Mouse (Mus musculus) megakaryocyte, embryonic 14.5 days (primary cell): ENCODE measurements around the gene Sema6b. TPM values are rescaled to one million over a fixed set of nuclear protein-coding genes. Genes with fewer than 3 reads are reported as not detected.

Experiments used
- H3K27me3 ChIP-seq: replicated peaks from 2 replicates; pipeline ENCODE3; 2012; ENCODE audit warnings: inconsistent platforms
- H3K36me3 ChIP-seq: replicated peaks from 2 replicates; pipeline ENCODE3; 2012; ENCODE audit warnings: low read length, inconsistent platforms, mixed read lengths
- H3K4me1 ChIP-seq: 2 replicates; pipeline ENCODE4 v1.6.1; 2012; ENCODE audit warnings: inconsistent platforms
- H3K4me3 ChIP-seq: replicated peaks from 2 replicates; pipeline ENCODE3; 2012; ENCODE audit warnings: moderate library complexity, mild to moderate bottlenecking, inconsistent platforms
- H3K9me3 ChIP-seq: 2 replicates; pipeline ENCODE4 v1.6.1; 2012; ENCODE audit warnings: inconsistent platforms
- FLI1 ChIP-seq: IDR thresholded peaks from 2 replicates; pipeline ENCODE4 v1.6.1; 2012; ENCODE audit warnings: low read length, inconsistent platforms, mixed read lengths
- GATA1 ChIP-seq: IDR thresholded peaks from 3 replicates; pipeline ENCODE4 v1.6.1; 2012; ENCODE audit warnings: mixed read lengths, low read length, inconsistent platforms, borderline replicate concordance
- polyA plus RNA-seq: library from polyadenylated mRNA; stranded (reverse); fragments of >175 nt; gene quantifications from 2 replicates; pipeline ENCODE4 v1.2.3, GENCODE M21; 2012; ENCODE audit warnings: low replicate concordance; ENCODE audit not compliant: insufficient read depth

Gene Sema6b
- polyA plus RNA-seq, 1 experiment: 19.4 TPM

DNA sequence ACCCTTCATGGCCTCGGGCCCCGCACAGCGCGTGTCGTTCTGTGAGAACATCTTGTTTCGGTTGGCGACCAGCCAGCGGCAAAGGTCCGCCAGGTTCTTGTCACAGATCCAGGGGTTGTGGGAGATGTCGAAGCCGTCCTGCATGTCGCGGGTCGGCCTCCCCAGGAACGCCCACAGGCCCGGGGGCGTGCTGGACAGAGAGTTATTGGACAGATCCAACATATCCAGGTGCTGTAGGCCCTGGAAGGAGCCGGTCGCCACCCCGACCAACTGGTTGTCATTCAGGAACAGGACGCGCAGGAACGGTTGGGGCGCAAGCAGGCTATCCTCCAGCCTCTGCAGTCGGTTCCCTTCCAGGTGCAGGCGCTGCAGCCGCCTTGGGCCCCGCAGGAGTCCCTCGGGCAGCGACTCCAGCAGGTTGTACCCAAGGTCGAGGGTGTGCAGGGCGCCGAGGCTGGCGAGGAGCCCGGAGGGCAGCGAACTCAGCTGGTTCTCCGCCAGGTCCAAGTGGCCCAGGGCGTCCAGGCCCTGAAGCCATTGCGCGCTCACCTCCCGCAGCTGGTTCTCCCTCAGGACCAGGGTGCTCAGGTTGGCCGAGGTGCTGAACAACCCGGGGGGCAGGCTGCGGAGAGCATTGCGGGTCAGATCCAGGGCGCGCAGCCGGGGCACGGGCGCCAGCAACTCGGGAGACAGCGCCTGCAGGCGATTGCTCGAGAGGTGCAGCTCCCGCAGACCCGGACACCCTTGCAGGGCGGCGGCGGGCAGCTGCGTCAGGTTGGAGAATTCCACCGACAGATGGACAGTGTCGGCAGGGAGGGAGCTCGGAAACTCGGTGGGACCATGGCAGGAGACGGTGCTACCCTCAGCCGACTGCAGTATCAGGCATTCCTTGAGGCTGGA is 19.9 kb downstream of the Sema6b start:
- TF ChIP-seq GATA1: no peak
- TF ChIP-seq FLI1: no peak
- Histone ChIP-seq H3K36me3 (peaks cover 29% of the 10 kb centered on the region), H3K9me3 (peaks cover 21% of the 10 kb centered on the region), H3K27me3 (peaks cover 68% of the 10 kb centered on the region), H3K4me3 (peak overlapping the region; percentile 83), H3K4me1 (peaks cover 51% of the 10 kb centered on the region)

DNA sequence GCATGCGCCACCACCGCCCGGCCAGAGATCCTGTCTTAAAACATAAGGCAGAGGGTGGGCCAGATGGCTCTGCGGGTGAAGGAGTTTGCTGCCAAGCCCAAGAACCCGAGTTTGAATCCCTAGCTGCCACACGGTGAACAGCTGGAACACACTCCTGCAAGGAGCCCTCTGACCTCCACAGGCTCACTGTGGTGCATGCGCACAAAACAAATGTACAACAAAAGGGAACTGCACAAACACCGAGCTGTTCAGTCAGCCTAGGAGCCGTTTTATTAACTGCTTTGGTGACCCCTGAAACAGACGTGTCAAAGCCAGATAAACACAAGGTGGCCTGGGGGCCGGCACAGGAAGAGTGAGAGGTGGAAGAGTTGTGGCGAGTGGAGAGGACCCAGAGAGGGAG is 20.7 kb downstream of the Sema6b start:
- H3K36me3 ChIP-seq: peaks cover 22% of the 10 kb centered on the region
- H3K4me3 ChIP-seq: peak overlapping the region; percentile 83
- H3K4me1 ChIP-seq: peaks cover 59% of the 10 kb centered on the region
- TF ChIP-seq GATA1 (no peak), FLI1 (no peak)
- H3K27me3 ChIP-seq: peaks cover 72% of the 10 kb centered on the region
- H3K9me3 ChIP-seq: peaks cover 21% of the 10 kb centered on the region

DNA sequence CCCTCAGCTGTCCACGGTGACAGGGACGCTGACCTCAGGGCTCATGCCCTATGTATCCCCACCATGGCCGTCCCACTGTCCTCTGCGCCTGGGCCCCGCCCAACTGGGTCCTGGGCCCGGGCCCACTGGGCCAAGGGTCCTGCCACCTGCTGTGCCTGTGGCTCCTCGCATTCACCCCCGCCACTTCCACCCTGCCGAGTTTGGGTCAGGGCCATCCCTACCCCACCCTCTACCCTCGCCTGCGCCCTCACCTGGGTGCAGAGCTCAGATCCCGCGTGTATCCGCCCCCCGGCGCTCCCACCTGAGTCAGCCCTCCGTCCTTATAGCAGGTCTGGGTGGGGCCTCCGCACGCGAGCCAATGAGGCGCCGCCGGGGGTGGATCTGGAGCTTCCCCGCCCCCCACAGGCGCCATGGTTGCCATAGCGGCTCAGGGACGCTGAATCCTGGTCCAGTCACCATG is 22.9 kb downstream of the Sema6b start, which contains the start of gene Plin5:
Plin5 (minus strand) TSS at position 346 of the 460 bp plus-strand sequence.
- TF ChIP-seq FLI1 (no peak), GATA1 (no peak)
- Histone ChIP-seq H3K4me3 (peak within 1 kb of the TSS; percentile 86), H3K36me3 (peaks cover 9% of the 10 kb centered on the region), H3K4me1 (peaks cover 76% of the 10 kb centered on the region), H3K9me3 (peaks cover 7% of the 10 kb centered on the region), H3K27me3 (peaks cover 67% of the 10 kb centered on the region)

DNA sequence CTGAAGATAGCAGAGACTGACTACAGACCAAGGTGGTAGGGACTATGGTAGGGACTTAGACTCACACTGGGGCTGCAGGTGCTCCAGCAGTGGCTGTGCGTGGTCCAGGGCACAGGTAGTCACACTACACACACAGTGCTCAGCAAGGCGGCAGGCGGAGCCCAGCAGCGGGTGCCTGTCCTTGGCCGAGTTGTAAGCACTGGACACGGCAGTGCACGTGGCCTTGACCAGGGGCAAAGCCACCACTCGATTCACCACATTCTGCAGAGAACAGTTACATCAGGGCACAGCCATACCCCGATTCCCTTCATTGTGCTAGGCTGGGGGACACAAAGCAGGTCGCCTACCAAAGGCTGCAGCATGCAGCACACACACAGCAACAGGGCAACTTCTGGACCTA is 23.9 kb downstream of the Sema6b start:
- Histone ChIP-seq H3K36me3 (peaks cover 13% of the 10 kb centered on the region), H3K4me1 (peaks cover 67% of the 10 kb centered on the region), H3K27me3 (peaks cover 57% of the 10 kb centered on the region), H3K9me3 (no peaks in the 10 kb centered on the region), H3K4me3 (no peak overlapping the region)
- TF ChIP-seq GATA1: no peak

DNA sequence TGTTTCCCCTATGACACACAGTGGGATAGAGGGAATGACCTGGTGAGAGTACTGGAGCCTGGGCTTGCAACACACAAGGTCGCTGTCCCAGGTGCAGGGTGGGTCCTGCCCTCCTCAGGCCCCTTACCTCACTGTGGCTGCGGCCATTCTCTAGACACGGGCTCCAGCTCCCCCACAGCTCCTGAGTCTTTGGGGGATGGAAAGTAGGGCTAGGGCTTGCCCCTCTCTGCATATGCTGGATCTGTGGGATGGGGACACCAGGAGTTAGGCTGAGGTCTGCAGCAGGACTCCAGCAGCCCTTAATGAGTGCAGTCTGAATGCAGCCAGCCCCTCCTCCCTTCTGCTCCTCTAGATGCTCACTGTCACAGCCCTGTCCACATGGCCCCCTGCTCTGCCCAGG is 27.4 kb downstream of the Sema6b start:
- Histone ChIP-seq H3K27me3 (peaks cover 26% of the 10 kb centered on the region), H3K36me3 (peaks cover 43% of the 10 kb centered on the region), H3K9me3 (no peaks in the 10 kb centered on the region), H3K4me3 (peak overlapping the region; percentile 47), H3K4me1 (peaks cover 36% of the 10 kb centered on the region)
- TF ChIP-seq GATA1 (no peak), FLI1 (no peak)

DNA sequence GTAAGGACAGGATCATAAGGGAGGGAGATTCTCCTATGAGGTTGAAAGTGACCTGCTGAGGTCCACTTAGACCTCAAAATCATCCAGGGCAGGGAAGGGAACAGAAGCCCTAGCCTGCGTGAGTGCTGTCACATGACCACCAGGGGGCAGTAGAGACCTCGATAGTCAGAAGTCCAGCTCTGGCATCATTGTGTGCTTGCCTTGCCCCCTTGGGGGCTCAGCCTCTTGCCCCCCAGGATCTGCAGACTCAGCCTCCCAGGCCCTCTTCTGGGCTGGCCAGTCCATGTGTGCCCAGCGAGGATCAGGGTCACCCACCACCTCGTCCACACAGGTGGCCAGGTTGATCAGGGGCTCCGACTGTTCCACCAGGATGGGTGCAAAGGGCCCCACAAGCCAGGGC is 28.3 kb downstream of the Sema6b start:
- Histone ChIP-seq H3K4me3 (no peak overlapping the region), H3K4me1 (peaks cover 28% of the 10 kb centered on the region), H3K36me3 (peaks cover 52% of the 10 kb centered on the region), H3K27me3 (peaks cover 20% of the 10 kb centered on the region), H3K9me3 (no peaks in the 10 kb centered on the region)
- no peak for TF ChIP-seq GATA1
- TF ChIP-seq FLI1: no peak

DNA sequence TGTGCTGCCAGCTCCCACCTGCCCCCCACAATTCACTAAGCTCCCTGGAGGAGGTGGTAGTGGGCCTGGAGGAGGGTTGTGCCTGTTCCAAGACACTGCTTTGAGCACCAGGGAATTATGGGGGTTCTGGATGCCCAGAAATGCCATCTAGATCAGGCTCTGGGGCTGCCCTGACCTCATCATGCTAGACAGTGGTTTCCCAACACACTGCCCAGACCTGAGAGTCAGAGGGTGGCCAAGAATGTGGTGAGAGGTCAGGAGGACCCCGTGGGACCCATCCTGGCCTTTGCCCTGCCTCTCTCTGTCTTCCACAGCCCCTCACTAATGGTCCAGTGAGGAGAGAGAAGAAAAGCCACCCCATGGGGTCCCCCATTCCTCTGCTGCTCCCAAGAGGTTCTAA is 29.1 kb downstream of the Sema6b start:
- peaks cover 53% of the 10 kb centered on the region for H3K36me3 ChIP-seq
- H3K27me3 ChIP-seq: peaks cover 11% of the 10 kb centered on the region
- H3K4me1 ChIP-seq: peaks cover 24% of the 10 kb centered on the region
- H3K4me3 ChIP-seq: no peak overlapping the region
- no peaks in the 10 kb centered on the region for H3K9me3 ChIP-seq
- TF ChIP-seq GATA1 (no peak), FLI1 (no peak)

DNA sequence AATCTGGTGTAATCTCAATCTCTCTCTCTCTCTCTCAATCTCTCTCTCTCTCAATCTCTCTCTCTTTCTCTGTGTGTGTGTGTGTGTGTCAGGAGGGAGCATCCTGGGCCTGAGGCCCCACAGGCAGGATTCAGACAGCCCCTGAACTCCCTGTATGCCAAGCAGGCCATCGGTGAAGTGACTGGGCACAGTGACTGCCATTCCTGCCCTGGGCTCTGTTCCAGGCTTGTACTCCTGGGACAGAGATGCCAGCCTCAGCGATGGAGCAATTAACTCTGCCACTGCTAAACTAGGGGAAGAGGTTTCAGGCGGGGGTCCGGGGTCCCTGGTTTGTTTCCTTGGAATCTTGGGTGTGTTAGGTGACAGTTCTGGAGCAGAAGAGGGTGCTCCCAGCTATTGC is 29.6 kb downstream of the Sema6b start:
- Histone ChIP-seq H3K27me3 (peaks cover 7% of the 10 kb centered on the region), H3K9me3 (no peaks in the 10 kb centered on the region), H3K4me3 (no peak overlapping the region), H3K36me3 (peaks cover 53% of the 10 kb centered on the region), H3K4me1 (peaks cover 24% of the 10 kb centered on the region)
- TF ChIP-seq FLI1: no peak
- no peak for TF ChIP-seq GATA1

DNA sequence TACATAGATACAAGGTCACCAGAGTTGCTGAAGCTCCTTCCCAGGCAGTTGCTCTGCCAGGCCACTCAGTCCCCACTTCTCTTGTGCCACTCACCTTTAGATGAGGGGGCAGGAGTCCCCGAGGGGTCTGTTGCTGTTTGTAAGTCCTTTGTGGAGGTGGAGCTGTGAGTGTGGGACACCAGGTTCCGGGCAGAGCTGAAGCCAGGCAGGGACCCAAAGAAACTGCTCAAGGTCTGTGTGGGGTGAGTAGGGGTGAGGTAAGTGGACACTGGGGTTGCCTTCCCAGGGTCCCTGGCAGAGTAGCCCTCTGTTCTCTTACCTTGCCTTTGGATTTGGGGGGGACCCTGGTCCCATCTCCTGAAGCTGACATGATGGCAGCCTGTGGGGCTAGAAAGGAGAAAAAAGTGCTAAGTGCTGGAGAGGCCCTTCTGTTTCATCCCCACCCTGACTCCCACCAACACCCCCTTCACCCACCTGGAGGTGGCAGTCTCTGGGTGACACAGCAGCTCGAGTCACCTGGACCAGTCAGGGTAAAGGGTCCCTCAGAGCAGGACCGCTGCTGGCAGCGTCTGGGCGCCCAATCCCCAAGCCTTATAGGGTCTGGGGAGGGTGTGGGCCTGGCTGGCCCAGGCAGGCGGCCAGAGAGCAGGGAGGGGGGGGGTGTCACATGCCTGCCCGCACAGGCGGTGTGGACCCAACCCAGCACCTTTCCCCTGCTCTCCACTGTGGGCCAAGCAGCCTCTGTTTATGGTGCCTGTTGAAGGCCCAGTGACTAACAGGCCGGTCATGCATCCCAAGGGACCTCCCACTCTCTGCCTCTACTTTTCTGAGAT is 30.7 kb downstream of the Sema6b start, which contains the start of gene Plin4:
Plin4 (minus strand) TSS at position 585 of the 833 bp plus-strand sequence.
- Histone ChIP-seq H3K9me3 (no peaks in the 10 kb centered on the region), H3K4me3 (no peak within 1 kb of the TSS), H3K4me1 (peaks cover 17% of the 10 kb centered on the region), H3K36me3 (peaks cover 53% of the 10 kb centered on the region), H3K27me3 (no peaks in the 10 kb centered on the region)
- no peak for TF ChIP-seq GATA1
- TF ChIP-seq FLI1: no peak
